ENCODE assay signal across 13 mouse cellular contexts in the genomic region with DNA sequence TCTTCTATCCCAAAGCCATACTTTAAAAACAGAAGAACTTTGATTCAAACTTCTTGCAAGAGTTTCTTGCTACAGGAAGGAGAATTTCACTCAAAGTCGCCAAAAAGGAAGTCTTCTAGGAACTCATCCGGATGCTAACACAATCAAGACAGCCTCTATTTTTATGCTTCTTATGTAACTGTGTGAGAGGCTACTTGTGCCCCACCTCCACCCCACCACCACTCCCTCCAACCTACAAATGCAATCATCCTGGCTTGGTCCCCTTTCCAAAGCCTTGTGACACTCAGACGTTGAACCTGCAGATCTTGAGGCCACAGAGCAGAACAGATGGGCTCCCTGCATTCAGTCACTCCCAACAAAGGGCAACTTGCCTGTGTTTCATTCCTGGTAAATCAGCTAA.
DNase-seq lines count a peak whose midpoint lies in the region; ATAC-seq lines count a peak whose summit lies in the region.
"Had no signal": no experiment of that assay in that cellular context is flagged by ENCODE, and none has a peak within 500 bp of the region (broad histone marks: within the 10 kb centered on the region; RNA-seq: fewer than 3 reads in every experiment).

No protein-coding gene starts in this region.

- H3K27ac ChIP-seq in liver, embryonic 13.5 days = peak overlapping the region; percentile 40; the same call in 1 of the 2 replicates
- H3K27ac ChIP-seq: embryonic facial prominence, embryonic 12.5 days; forebrain, embryonic 10.5 days; midbrain, embryonic 13.5 days; neural tube, embryonic 12.5 days had no signal

- peak; percentile 61 for ATAC-seq in CD4-positive, CD25-positive, alpha-beta regulatory T cell, adult 4 months
- no peak for ATAC-seq in liver, embryonic 13.5 days (ENCODE audit: low read depth)
- ATAC-seq: inflammation-experienced regulatory T-cells, adult 6 months; midbrain, embryonic 13.5 days had no signal

- H3K9ac ChIP-seq in liver, embryonic 13.5 days = no peak overlapping the region
- H3K9ac ChIP-seq: embryonic facial prominence, embryonic 12.5 days; midbrain, embryonic 13.5 days; neural tube, embryonic 12.5 days had no signal

- WGBS in liver, embryonic 13.5 days (ENCODE audit: insufficient replicate concordance) = 19% methylated on average over 3 of the region's 3 CpGs

- H3K27me3 ChIP-seq in liver, embryonic 13.5 days = peaks cover 4% of the 10 kb centered on the region; the same call in 1 of the 2 replicates
- H3K27me3 ChIP-seq: embryonic facial prominence, embryonic 12.5 days; midbrain, embryonic 13.5 days; neural tube, embryonic 12.5 days had no signal

- H3K9me3 ChIP-seq in liver, embryonic 13.5 days (replicated peaks) = no peaks in the 10 kb centered on the region
- H3K9me3 ChIP-seq: embryonic facial prominence, embryonic 12.5 days; forebrain, embryonic 10.5 days; midbrain, embryonic 13.5 days; neural tube, embryonic 12.5 days had no signal

- peaks cover 60% of the 10 kb centered on the region for H3K4me1 ChIP-seq in liver, embryonic 13.5 days (replicated peaks)
- H3K4me1 ChIP-seq: midbrain, embryonic 13.5 days; neural tube, embryonic 12.5 days had no signal

- no peaks in the 10 kb centered on the region for H3K36me3 ChIP-seq in liver, embryonic 13.5 days
- H3K36me3 ChIP-seq: embryonic facial prominence, embryonic 12.5 days; forebrain, embryonic 10.5 days; midbrain, embryonic 13.5 days; neural tube, embryonic 12.5 days had no signal

- H3K4me3 ChIP-seq in liver, embryonic 13.5 days (replicated peaks) = no peak overlapping the region
- H3K4me3 ChIP-seq: embryonic facial prominence, embryonic 12.5 days; forebrain, embryonic 10.5 days; midbrain, embryonic 13.5 days; neural tube, embryonic 12.5 days had no signal

- no peak overlapping the region for H3K4me2 ChIP-seq in liver, embryonic 13.5 days
- H3K4me2 ChIP-seq: embryonic facial prominence, embryonic 12.5 days; midbrain, embryonic 13.5 days; neural tube, embryonic 12.5 days had no signal

- peak; percentile 19 for DNase-seq in kidney, postnatal 14 days
- no peak for DNase-seq in kidney, adult 11 months
- DNase-seq in adrenal gland, postnatal 14 days = peak; percentile 39
- no peak for DNase-seq in liver, embryonic 13.5 days
- DNase-seq in left cerebral cortex, adult 11 months (ENCODE audit: low spot score) = no peak
- no peak for DNase-seq in cerebellum, postnatal 4 days (ENCODE audit: low spot score in 2 of 2)
- DNase-seq: cerebellum, adult 9-10 months had no signal

Comparison
In these comparisons a context has a peak if more than half of its experiments do, and no peak if none do; other contexts are left out.
1. DNase-seq: peak in kidney, postnatal 14 days (single experiment) and adrenal gland, postnatal 14 days (single experiment); none in kidney, adult 11 months (single experiment), liver, embryonic 13.5 days (single experiment), left cerebral cortex, adult 11 months (single experiment) and cerebellum, postnatal 4 days (0 of 2).